Mouse (Mus musculus): ENCODE measurements at regions not wholly inside any gene's neighbourhood (a gene's known extent, or its start where the extent isn't known, plus 50 kb on each side); places are given as distances from the start of the nearest gene placed in this dataset.

DNA sequence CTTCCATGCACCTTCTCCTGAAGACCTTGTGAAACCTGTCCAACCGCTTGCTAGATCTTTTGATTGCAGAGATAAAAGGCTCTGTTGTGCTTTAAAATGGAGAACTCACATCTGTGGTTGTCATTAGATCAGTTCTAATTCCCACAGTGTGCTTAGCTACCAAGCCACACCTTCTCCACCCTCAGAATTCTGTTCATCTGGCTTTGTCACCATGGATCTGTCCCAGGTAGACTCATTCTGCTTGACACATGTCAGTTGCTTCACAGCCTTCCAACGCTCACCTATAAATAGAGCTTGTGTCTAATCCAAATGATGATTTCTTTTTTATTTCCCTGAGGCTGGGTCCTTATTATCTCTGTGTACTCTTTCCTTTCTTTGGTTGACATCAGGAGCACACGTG, 325.7 kb upstream of the Emcn start:
- Histone ChIP-seq H3K36me3 (ENCODE audit: insufficient read depth, low read length) (no peaks in the 10 kb centered on the region), H3K27ac (no peak overlapping the region), H3K4me1 (replicated peaks; ENCODE audit: insufficient read depth, low read length) (no peaks in the 10 kb centered on the region), H3K4me2 (ENCODE audit: low read length) (no peak overlapping the region), H3K4me3 (replicated peaks; ENCODE audit: low read depth, low read length) (no peak overlapping the region), H3K9me3 (replicated peaks; ENCODE audit: low read length) (no peaks in the 10 kb centered on the region), H3K27me3 (ENCODE audit: insufficient read depth, low read length) (no peaks in the 10 kb centered on the region), H3K9ac (ENCODE audit: low read depth, low read length) (no peak overlapping the region)
- TF ChIP-seq CTCF (IDR thresholded peaks at IDR 0.05; ENCODE audit: low read depth) = no peak
- DNase-seq (ENCODE audit: low spot score) = no peak
- ATAC-seq (replicated peaks; ENCODE audit: low FRiP score, low read depth) = no peak
- WGBS = 84% methylated on average over 3 of the region's 3 CpGs

GRCm38 (mm10) chr3:137019971-137020634, 320.8 kb upstream of the Emcn start:
- Histone ChIP-seq H3K9ac (ENCODE audit: low read depth, low read length) (no peak overlapping the region), H3K27me3 (ENCODE audit: insufficient read depth, low read length) (no peaks in the 10 kb centered on the region), H3K27ac (no peak overlapping the region), H3K9me3 (replicated peaks; ENCODE audit: low read length) (no peaks in the 10 kb centered on the region), H3K4me3 (replicated peaks; ENCODE audit: low read depth, low read length) (no peak overlapping the region), H3K36me3 (ENCODE audit: insufficient read depth, low read length) (no peaks in the 10 kb centered on the region), H3K4me1 (replicated peaks; ENCODE audit: insufficient read depth, low read length) (no peaks in the 10 kb centered on the region), H3K4me2 (ENCODE audit: low read length) (no peak overlapping the region)
- 76% methylated on average over 3 of the region's 3 CpGs for WGBS
- no peak for TF ChIP-seq CTCF (IDR thresholded peaks at IDR 0.05; ENCODE audit: low read depth)
- ATAC-seq (replicated peaks; ENCODE audit: low FRiP score, low read depth) (no peak), DNase-seq (ENCODE audit: low spot score) (no peak)

DNA sequence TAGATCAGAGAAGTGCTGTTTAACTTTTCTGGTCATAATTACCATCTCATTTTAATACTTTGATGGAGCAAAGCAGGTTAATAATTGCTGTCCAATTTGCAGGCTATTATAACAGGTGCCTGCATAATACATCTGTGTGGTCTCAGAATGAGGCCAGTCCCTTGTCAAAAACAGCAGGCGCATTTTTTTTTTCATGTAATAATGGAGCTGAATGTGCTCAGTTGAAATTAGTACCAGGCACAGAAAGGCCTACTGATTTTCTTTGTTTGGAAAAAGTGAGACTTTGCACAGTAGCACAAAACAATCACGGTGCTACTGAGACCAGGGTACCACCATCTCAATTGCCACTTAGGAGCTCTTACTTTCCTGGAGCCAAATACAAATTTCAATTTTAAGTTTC, 311.3 kb upstream of the Emcn start:
- ATAC-seq (replicated peaks; ENCODE audit: low FRiP score, low read depth) = no peak
- no peak overlapping the region for H3K9ac ChIP-seq (ENCODE audit: low read depth, low read length)
- TF ChIP-seq CTCF (IDR thresholded peaks at IDR 0.05; ENCODE audit: low read depth) = no peak
- no peaks in the 10 kb centered on the region for H3K27me3 ChIP-seq (ENCODE audit: insufficient read depth, low read length)
- H3K4me1 ChIP-seq (replicated peaks; ENCODE audit: insufficient read depth, low read length) = no peaks in the 10 kb centered on the region
- H3K9me3 ChIP-seq (replicated peaks; ENCODE audit: low read length) = no peaks in the 10 kb centered on the region
- H3K27ac ChIP-seq = no peak overlapping the region
- no peaks in the 10 kb centered on the region for H3K36me3 ChIP-seq (ENCODE audit: insufficient read depth, low read length)
- DNase-seq (ENCODE audit: low spot score) = no peak
- no peak overlapping the region for H3K4me2 ChIP-seq (ENCODE audit: low read length)
- 87% methylated on average over 2 of the region's 2 CpGs for WGBS
- H3K4me3 ChIP-seq (replicated peaks; ENCODE audit: low read depth, low read length) = no peak overlapping the region

DNA sequence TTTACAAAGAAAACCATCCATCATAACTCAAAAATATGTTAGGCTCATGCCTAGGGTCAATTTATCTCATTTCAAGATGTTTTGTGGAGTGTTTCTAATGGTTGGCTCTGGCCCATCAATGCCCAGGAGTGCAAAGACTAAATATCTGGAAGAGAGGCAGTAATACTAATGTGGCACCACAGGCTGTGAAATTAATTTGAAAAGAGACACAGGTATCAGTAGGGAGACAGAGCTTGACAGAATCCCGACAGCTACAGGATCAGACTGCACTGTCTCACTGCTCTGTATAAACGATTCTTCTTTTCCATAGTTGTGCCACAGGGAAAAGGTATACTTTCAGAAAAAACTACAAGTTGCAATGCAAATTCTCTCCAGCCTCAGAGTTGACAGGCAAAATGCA, 308.1 kb upstream of the Emcn start:
- ATAC-seq (replicated peaks; ENCODE audit: low FRiP score, low read depth) (no peak), DNase-seq (ENCODE audit: low spot score) (no peak)
- 76% methylated on average over 2 of the region's 2 CpGs for WGBS
- Histone ChIP-seq H3K9ac (ENCODE audit: low read depth, low read length) (no peak overlapping the region), H3K27me3 (ENCODE audit: insufficient read depth, low read length) (no peaks in the 10 kb centered on the region), H3K4me1 (replicated peaks; ENCODE audit: insufficient read depth, low read length) (no peaks in the 10 kb centered on the region), H3K9me3 (replicated peaks; ENCODE audit: low read length) (no peaks in the 10 kb centered on the region), H3K27ac (no peak overlapping the region), H3K36me3 (ENCODE audit: insufficient read depth, low read length) (no peaks in the 10 kb centered on the region), H3K4me3 (replicated peaks; ENCODE audit: low read depth, low read length) (no peak overlapping the region), H3K4me2 (ENCODE audit: low read length) (no peak overlapping the region)
- no peak for TF ChIP-seq CTCF (IDR thresholded peaks at IDR 0.05; ENCODE audit: low read depth)

DNA sequence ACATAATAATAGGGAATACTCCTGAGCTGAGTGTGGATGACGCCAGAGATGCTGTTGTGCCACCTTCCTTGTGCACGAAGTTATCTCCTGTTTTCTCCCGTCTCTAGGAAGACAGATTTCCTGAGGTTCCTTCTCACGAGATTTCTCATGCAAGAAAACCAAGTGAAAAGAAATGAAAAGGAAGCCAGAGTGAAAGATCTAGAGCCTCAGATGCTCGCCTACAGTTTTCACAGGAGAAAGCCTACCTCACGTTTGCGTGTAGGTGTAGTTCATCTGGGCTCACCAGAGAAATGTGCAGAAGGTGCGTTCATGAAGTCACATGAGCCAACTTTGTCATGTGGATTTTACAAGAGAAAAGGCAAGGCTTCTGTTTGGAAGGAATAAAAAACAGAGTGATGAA, 301.2 kb upstream of the Emcn start:
- no peak for TF ChIP-seq CTCF (IDR thresholded peaks at IDR 0.05; ENCODE audit: low read depth)
- no peak overlapping the region for H3K4me3 ChIP-seq (replicated peaks; ENCODE audit: low read depth, low read length)
- H3K36me3 ChIP-seq (ENCODE audit: insufficient read depth, low read length) = no peaks in the 10 kb centered on the region
- WGBS = 86% methylated on average over 8 of the region's 8 CpGs
- ATAC-seq (replicated peaks; ENCODE audit: low FRiP score, low read depth) = no peak
- no peaks in the 10 kb centered on the region for H3K9me3 ChIP-seq (replicated peaks; ENCODE audit: low read length)
- no peak overlapping the region for H3K27ac ChIP-seq
- no peak for DNase-seq (ENCODE audit: low spot score)
- H3K4me1 ChIP-seq (replicated peaks; ENCODE audit: insufficient read depth, low read length) = no peaks in the 10 kb centered on the region
- no peaks in the 10 kb centered on the region for H3K27me3 ChIP-seq (ENCODE audit: insufficient read depth, low read length)
- no peak overlapping the region for H3K4me2 ChIP-seq (ENCODE audit: low read length)
- H3K9ac ChIP-seq (ENCODE audit: low read depth, low read length) = no peak overlapping the region

DNA sequence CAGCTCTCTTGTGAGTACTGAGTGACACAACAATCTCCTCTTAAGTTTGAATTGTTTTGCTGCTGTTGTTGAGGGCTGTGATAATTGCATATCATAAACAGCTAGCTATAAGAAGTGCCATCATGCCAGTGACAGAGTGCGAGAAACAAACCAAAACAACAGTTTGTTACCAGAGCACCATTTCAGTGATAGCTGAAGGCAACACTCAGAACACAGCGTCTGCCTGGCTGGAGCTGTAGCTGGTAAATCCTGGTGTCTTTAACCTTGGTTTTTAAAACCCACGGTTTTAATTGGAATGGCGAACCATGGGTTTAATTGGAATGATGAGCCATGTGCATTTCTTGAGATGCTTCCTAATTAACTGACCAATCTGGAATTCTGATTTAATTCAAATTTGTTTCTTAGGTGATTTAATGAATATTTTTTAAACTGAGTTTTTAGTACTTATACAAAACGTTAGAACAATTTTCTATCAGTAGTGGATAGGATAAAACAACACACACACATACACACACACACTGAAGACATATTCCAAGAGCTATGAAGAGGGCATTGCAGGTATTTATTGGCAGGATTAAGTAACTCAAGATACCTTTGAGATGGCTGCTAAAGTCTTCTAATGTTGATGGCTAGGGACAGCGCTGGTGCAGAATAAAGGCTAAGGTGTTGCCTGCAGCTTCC, 284.2 kb upstream of the Emcn start:
- Histone ChIP-seq H3K4me3 (replicated peaks; ENCODE audit: low read depth, low read length) (no peak overlapping the region), H3K4me1 (replicated peaks; ENCODE audit: insufficient read depth, low read length) (no peaks in the 10 kb centered on the region), H3K9me3 (replicated peaks; ENCODE audit: low read length) (no peaks in the 10 kb centered on the region), H3K4me2 (ENCODE audit: low read length) (no peak overlapping the region), H3K9ac (ENCODE audit: low read depth, low read length) (no peak overlapping the region), H3K27me3 (ENCODE audit: insufficient read depth, low read length) (no peaks in the 10 kb centered on the region), H3K36me3 (ENCODE audit: insufficient read depth, low read length) (no peaks in the 10 kb centered on the region), H3K27ac (no peak overlapping the region)
- ATAC-seq (replicated peaks; ENCODE audit: low FRiP score, low read depth) (no peak), DNase-seq (ENCODE audit: low spot score) (no peak)
- no peak for TF ChIP-seq CTCF (IDR thresholded peaks at IDR 0.05; ENCODE audit: low read depth)
- 79% methylated on average over 6 of the region's 6 CpGs for WGBS

Measured in kidney, postnatal 0 days (tissue).